8 mouse cellular contexts compared by ENCODE assay signal in the genomic region with DNA sequence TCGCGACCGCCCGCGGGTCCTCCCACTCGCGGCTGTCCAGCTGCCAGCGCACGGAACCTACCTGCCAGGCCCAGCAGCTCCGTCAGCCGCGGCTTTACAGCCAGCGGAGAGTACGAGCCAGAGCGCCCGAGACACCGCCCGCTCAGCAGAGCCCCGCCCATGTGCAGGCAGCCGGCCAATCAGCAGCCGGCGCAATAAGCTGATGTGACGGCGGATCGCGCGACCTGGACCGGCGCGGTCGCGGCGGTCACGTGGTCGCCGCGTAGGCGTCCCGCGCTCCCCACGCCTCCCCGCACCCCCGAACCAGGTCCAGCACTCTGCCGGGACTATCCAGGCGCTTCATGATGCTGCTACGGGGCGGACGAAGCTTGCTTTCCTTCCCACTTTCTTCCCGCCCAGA. TPM values are rescaled to one million over a fixed set of nuclear protein-coding genes. Genes with fewer than 3 reads are reported as not detected.
DNase-seq lines count a peak whose midpoint lies in the region; ATAC-seq and TF ChIP-seq lines count a peak whose summit lies in the region.

A gene (minus strand): TSS at position 112 of the 400 bp plus-strand sequence.

- H3K27me3 ChIP-seq in forebrain, embryonic 15.5 days = no peaks in the 10 kb centered on the region

- under 1% methylated on average over 46 of the region's 49 CpGs for WGBS in forebrain, embryonic 15.5 days
- WGBS in lung, adult 2 months = under 1% methylated on average over 49 of the region's 49 CpGs

- peaks cover 33% of the 10 kb centered on the region for H3K4me1 ChIP-seq in forebrain, embryonic 15.5 days
- no peaks in the 10 kb centered on the region; the same call in 1 of the 2 replicates for H3K4me1 ChIP-seq in lung, adult 2 months (ENCODE audit: control insufficient read depth, insufficient read depth, low read length)

- peak within 1 kb of the TSS; percentile 71 for H3K9ac ChIP-seq in forebrain, embryonic 15.5 days (replicated peaks)

- H3K9me3 ChIP-seq in forebrain, embryonic 15.5 days = no peaks in the 10 kb centered on the region

- TF ChIP-seq CTCF in lung, adult 2 months (IDR thresholded peaks at IDR 0.05; ENCODE audit: insufficient read depth, low read length) = no peak

- peak; percentile 43 for TF ChIP-seq POLR2A in lung, adult 2 months (IDR thresholded peaks at IDR 0.05; ENCODE audit: borderline replicate concordance, extremely low read depth, low read depth, low read length)

- intact Hi-C loops in heart, postnatal 25 days (cut with DNase I) = no loop called here

- DNase-seq in ES-CJ7 (ENCODE audit: low read depth, low spot score) = peak; percentile 91
- DNase-seq in cerebellum, adult 11 months = peak; percentile 96
- peak; percentile 90 for DNase-seq in heart, postnatal 25 days (ENCODE audit: low spot score)
- peak; percentile 91 to 96 for DNase-seq in layer of hippocampus, adult 18-20 months (ENCODE audit: low spot score in 2 of 2)
- peak; percentile 91 for DNase-seq in lung, adult 2 months
- peak; percentile 87 to 88 for DNase-seq in thymus, adult 18-20 months

- H3K27ac ChIP-seq in forebrain, embryonic 15.5 days (replicated peaks) = peak within 1 kb of the TSS; percentile 91

- peak within 1 kb of the TSS; percentile 55 for H3K4me2 ChIP-seq in forebrain, embryonic 15.5 days (replicated peaks)

- peaks cover 11% of the 10 kb centered on the region for H3K36me3 ChIP-seq in forebrain, embryonic 15.5 days

- peak; percentile 99 for ATAC-seq in forebrain, embryonic 15.5 days (replicated peaks)
- peak; percentile 99 for ATAC-seq in neutrophil, adult 5-6 weeks (ENCODE audit: extremely low read depth, insufficient number of reproducible peaks, low FRiP score, poor library complexity, severe bottlenecking)

- H3K4me3 ChIP-seq in forebrain, embryonic 15.5 days = peak within 1 kb of the TSS; percentile 77
- H3K4me3 ChIP-seq in lung, adult 2 months (replicated peaks; ENCODE audit: extremely low read depth, low read depth, low read length) = peak within 1 kb of the TSS; percentile 89

RNA-seq across cellular contexts. Expression of the gene that starts here (rescaled TPM):
- 68.1 and 69.8 TPM in 2 replicates for polyA plus RNA-seq in forebrain, embryonic 15.5 days (2015; fragmentation: Nextera tagmentation; extraction: Ambion mirVana)
- 10 to 100 TPM; 14.7 to 14.9 TPM for total RNA-seq in heart, postnatal 25 days (2021)
- 10 to 100 TPM; 55.1 to 56.8 TPM for total RNA-seq in layer of hippocampus, adult 18-20 months (2021)
- polyA plus RNA-seq in lung, adult 2 months (2012; rRNA removed) = 32.9 and 73.6 TPM in 2 replicates
- 71.3 and 81.2 TPM in 2 replicates for total RNA-seq in neutrophil, adult 5-6 weeks (2017)

Comparison
In these comparisons a context has a peak if more than half of its experiments do, and no peak if none do; other contexts are left out.
1. Peak in every context shown above with its lines: DNase-seq, ATAC-seq, H3K4me3 ChIP-seq and H3K27ac ChIP-seq.